Mouse (Mus musculus) brain, embryonic 14.5 days (tissue): ENCODE data around the gene Klhl3.

Source experiments
- CTCF ChIP-seq: fragments of 200-500 bp; IDR thresholded peaks from 2 replicates; pipeline ENCODE4 v1.5.1; 2012; ENCODE audit warnings: inconsistent platforms, mild to moderate bottlenecking, moderate library complexity, borderline replicate concordance; ENCODE audit not compliant: insufficient read depth, insufficient read length; ENCODE audit errors: extremely low read depth
- POLR2A ChIP-seq: fragments of 200-500 bp; IDR thresholded peaks from 2 replicates; pipeline ENCODE4 v1.6.1; 2012; ENCODE audit warnings: mild to moderate bottlenecking, inconsistent platforms, borderline replicate concordance; ENCODE audit not compliant: poor library complexity, insufficient read depth, insufficient read length, severe bottlenecking; ENCODE audit errors: extremely low read depth

DNA sequence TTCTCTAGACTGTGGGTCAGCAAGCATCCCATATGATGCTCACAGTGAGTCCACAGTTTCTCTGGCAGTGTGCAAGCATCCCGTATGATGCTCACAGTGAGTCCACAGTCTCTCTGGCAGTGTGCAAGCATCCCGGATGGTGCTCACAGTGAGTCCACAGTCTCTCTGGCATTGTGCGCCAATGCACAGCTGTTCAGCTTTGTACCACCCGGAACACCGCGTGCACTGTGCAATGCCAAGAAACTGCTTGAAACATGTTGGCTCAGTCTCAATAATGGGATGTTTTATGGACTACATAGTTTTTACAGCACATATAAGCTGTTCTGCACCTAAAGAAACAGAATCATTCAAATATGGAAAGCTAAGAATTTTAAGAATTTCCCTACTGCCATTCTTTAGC, 38.9 kb downstream of the Klhl3 start:
- no peak for TF ChIP-seq CTCF
- TF ChIP-seq POLR2A: no peak
